Mouse (Mus musculus) right cerebral cortex, postnatal 36 days (tissue): ENCODE measurements around the gene AI597479.

Source experiments
- DNase-seq, 2 experiments: peaks; one replicate each; pipeline ENCODE4 v3.0.0; 2022; ENCODE audit warnings: low spot score in 2 of 2, mixed read lengths in 1 of 2

Gene AI597479

GRCm38 (mm10) chr1:43159429-43159828 is 60.9 kb downstream of the AI597479 start:
- DNase-seq: no peak

GRCm38 (mm10) chr1:43162394-43162793 is 63.9 kb downstream of the AI597479 start:
- no peak for DNase-seq

- no peak for DNase-seq
Measured at GRCm38 (mm10) chr1:43163084-43163466, 64.6 kb downstream of the AI597479 start.

DNA sequence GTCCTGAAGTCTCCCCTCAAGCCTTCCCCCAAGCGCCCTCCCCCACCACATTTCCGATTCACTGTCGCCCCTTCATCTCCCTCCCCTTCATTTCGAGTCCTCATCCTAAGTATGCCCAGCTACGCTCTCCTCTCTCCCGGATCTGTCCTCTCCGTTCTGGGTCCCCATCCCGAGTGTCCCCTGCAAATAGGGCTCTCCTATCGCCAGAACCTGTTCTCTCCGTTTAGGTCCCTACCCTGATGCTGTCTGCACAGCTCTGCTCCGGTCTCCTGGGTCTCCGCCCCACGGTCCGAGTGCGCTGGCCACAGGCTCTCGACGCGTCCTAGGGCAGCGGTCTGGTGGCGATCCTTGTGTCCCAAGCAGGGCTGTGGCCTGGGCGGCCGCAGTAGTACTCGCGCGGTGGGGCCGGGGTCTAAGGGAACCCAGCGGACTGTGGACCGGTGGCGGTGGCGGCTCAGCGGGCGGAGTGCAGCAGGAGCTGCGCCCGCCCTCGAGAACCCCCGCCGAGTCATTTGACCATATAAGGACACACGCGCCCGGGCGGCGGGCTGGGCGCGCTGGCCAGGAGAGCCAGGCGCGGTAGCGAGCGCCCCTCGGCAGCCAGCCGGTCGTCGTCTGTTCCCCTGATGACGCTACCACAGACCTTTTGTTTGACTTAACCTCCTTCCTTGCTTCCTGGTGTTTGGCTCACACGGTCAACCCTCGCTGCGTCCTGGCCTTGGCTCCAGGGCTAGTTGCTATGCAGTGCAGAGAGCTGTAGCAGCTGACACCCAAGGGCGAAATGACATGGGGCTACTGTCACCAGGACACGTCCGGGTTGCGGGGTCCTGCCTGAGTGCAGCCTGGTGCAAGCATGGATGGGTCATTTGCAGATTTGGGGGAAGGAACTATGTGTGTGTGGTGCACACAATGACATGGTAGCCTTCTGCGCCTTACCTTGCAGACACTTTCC is 65.2 kb downstream of the AI597479 start:
- DNase-seq: peak; percentile 67 to 71

GRCm38 (mm10) chr1:43164582-43164981 is 66.1 kb downstream of the AI597479 start:
- DNase-seq: no peak
